Mouse (Mus musculus) limb, embryonic 14.5 days (tissue): ENCODE data around the gene Olfr549. TPM values are rescaled to one million over a fixed set of nuclear protein-coding genes. Genes with fewer than 3 reads are reported as not detected.

Experiments used
- ATAC-seq: fragments of 200-750 bp; cut with Nextera tagmentation; 2 replicates; pipeline ENCODE4 v1.8.0; 2017; ENCODE audit warnings: low read depth, moderate number of reproducible peaks, moderate TSS enrichment; ENCODE audit not compliant: low FRiP score
- DNase-seq: peaks from one replicate; pipeline ENCODE4 v3.0.0-alpha.2; 2015; ENCODE audit warnings: low spot score
- H3K27ac ChIP-seq: fragments of 300-500 bp; sonication (generic); replicated peaks from 2 replicates; pipeline ENCODE4 v1.5.1; 2014; ENCODE audit warnings: low read depth, mild to moderate bottlenecking, low read length, moderate library complexity, mixed read lengths
- H3K27me3 ChIP-seq: fragments of 300-500 bp; sonication (generic); 2 replicates; pipeline ENCODE4 v1.6.1; 2014; ENCODE audit warnings: low read length, mixed read lengths; ENCODE audit not compliant: control insufficient read depth, insufficient read depth
- H3K36me3 ChIP-seq: fragments of 300-500 bp; sonication (generic); 2 replicates; pipeline ENCODE4 v1.6.1; 2014; ENCODE audit warnings: mild to moderate bottlenecking, low read length, moderate library complexity, mixed read lengths; ENCODE audit not compliant: control insufficient read depth, insufficient read depth
- H3K4me1 ChIP-seq: fragments of 300-500 bp; sonication (generic); 2 replicates; pipeline ENCODE4 v1.6.1; 2014; ENCODE audit warnings: antibody characterized with exemption, low read length, mixed read lengths; ENCODE audit not compliant: control insufficient read depth, insufficient read depth
- H3K4me2 ChIP-seq: fragments of 300-500 bp; sonication (generic); replicated peaks from 2 replicates; pipeline ENCODE4 v1.6.1; 2014; ENCODE audit warnings: low read depth, mild to moderate bottlenecking, low read length, moderate library complexity; ENCODE audit not compliant: severe bottlenecking
- H3K4me3 ChIP-seq: fragments of 300-500 bp; sonication (generic); replicated peaks from 2 replicates; pipeline ENCODE4 v1.5.1; 2014; ENCODE audit warnings: low read length
- H3K9ac ChIP-seq: fragments of 300-500 bp; sonication (generic); 2 replicates; pipeline ENCODE4 v1.6.1; 2014; ENCODE audit warnings: mild to moderate bottlenecking, low read depth, low read length, moderate library complexity; ENCODE audit not compliant: severe bottlenecking
- H3K9me3 ChIP-seq: fragments of 300-500 bp; sonication (generic); 2 replicates; pipeline ENCODE4 v1.6.1; 2016; ENCODE audit warnings: low read length; ENCODE audit not compliant: control insufficient read depth
- POLR2A ChIP-seq: fragments of 200-500 bp; IDR thresholded peaks from 2 replicates; pipeline ENCODE4 v1.8.0; 2012; ENCODE audit warnings: inconsistent platforms, mild to moderate bottlenecking, moderate library complexity, borderline replicate concordance; ENCODE audit not compliant: insufficient read depth, insufficient read length; ENCODE audit errors: extremely low read depth
- WGBS: fragments of 180-500 bp; shearing (Covaris S2); extraction: QIAGEN DNeasy Blood & Tissue Kit; methylation state at CpG from one replicate; pipeline ENCODE4 v1.1.7; 2014; 5-methylcytosine and 5-hydroxymethylcytosine counted together
- polyA plus RNA-seq, 2 experiments: library from polyadenylated mRNA; depleted of rRNA in 1 of 2; stranded (reverse) in 1 of 2; unstranded in 1 of 2; fragments of >200 nt; fragmentation: Nextera tagmentation in 1 of 2; extraction: Ambion mirVana in 1 of 2; gene quantifications; 2 replicates each; pipeline versions ENCODE4 v1.2.1 to v1.2.3; 2012 to 2014

Olfr549 gene
- not detected in 2 replicates for polyA plus RNA-seq (2012; rRNA removed)
- polyA plus RNA-seq (2014; fragmentation: Nextera tagmentation; extraction: Ambion mirVana): not detected in 2 replicates

DNA sequence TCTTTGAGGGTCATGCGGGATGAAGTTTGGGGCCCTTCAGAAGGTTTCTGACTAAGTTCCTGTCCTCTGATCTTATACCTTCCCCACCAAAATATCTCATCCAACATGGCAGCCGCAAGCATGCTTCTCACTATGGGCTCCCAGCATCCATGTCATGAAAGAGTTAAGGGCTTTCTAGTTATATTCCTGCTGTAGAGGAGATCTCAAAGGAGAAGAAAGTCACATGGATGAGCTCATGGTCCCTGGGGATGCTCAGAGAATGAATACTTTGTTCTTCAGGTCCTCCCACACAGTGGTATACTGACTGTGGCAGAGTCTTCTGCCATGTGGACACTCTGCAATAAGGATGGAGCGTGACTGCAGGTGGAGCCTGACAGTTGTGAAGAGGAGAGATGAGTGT, at the start of gene Olfr549:
Gene Olfr549, plus strand, starts transcription at position 301 of the 400 bp plus-strand sequence.
- Histone ChIP-seq H3K4me1 (no peaks in the 10 kb centered on the region), H3K27me3 (no peaks in the 10 kb centered on the region), H3K4me3 (no peak within 1 kb of the TSS), H3K36me3 (no peaks in the 10 kb centered on the region), H3K9ac (no peak within 1 kb of the TSS), H3K27ac (no peak within 1 kb of the TSS), H3K9me3 (no peaks in the 10 kb centered on the region), H3K4me2 (no peak within 1 kb of the TSS)
- no peak for DNase-seq
- TF ChIP-seq POLR2A: no peak
- 91% methylated on average over 3 of the region's 3 CpGs for WGBS
- no peak for ATAC-seq

DNA sequence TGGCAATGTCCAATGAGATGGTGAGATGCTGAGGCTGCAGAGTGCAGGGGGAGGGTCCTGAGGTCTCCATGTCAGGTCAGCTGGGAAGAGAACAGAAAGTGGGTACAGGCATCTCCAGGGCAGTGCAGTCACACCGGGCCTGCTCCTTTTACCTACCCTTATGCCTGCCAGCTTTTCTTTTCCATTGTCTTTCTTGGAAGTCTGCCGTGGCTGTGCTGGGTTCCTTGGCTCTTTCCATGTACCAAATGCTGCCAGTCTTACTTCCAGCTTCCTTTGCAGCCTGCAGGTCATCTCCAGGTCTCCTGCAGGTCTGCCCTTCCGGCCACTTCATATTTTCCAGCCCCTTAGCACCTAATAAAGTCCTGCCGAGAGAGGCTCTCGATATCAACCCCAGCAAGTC, 47.7 kb upstream of the Olfr549 start:
- no peaks in the 10 kb centered on the region for H3K9me3 ChIP-seq
- H3K4me3 ChIP-seq: no peak overlapping the region
- H3K4me1 ChIP-seq: no peaks in the 10 kb centered on the region
- H3K27ac ChIP-seq: no peak overlapping the region
- DNase-seq: no peak
- ATAC-seq: no peak
- H3K27me3 ChIP-seq: no peaks in the 10 kb centered on the region
- TF ChIP-seq POLR2A: no peak
- 52% methylated on average over 5 of the region's 5 CpGs for WGBS
- H3K36me3 ChIP-seq: no peaks in the 10 kb centered on the region
- no peak overlapping the region for H3K4me2 ChIP-seq
- H3K9ac ChIP-seq: no peak overlapping the region

DNA sequence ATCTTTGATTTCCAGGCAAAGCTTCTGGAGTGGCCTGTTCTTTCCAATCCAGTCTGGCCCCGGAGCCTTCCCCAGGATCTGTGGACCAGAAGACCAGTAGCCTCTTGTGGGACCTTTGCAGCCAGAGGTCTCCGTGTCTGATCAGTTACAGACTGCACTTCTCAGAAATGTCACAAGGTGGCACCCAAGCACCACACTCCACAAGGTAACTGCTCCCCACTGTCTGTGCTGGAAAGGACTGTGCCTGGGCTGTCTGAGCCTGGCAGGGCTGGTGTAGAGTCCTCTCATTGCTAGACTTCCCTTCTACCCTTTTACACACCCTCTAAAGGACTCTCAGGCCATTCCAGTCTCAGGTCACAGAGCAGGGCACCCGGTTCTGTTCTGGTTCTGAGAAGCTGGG, 42.8 kb upstream of the Olfr549 start:
- WGBS: 32% methylated on average over 3 of the region's 3 CpGs
- Histone ChIP-seq H3K4me3 (no peak overlapping the region), H3K4me1 (no peaks in the 10 kb centered on the region), H3K27me3 (no peaks in the 10 kb centered on the region; the same call in 1 of the 2 replicates), H3K9me3 (no peaks in the 10 kb centered on the region), H3K4me2 (no peak overlapping the region), H3K36me3 (no peaks in the 10 kb centered on the region), H3K9ac (no peak overlapping the region), H3K27ac (no peak overlapping the region)
- DNase-seq (peak; percentile 61), ATAC-seq (peak; percentile 57)
- 0 out of 2 replicates have a peak, but pooled peaks have one; percentile 20 for TF ChIP-seq POLR2A

DNA sequence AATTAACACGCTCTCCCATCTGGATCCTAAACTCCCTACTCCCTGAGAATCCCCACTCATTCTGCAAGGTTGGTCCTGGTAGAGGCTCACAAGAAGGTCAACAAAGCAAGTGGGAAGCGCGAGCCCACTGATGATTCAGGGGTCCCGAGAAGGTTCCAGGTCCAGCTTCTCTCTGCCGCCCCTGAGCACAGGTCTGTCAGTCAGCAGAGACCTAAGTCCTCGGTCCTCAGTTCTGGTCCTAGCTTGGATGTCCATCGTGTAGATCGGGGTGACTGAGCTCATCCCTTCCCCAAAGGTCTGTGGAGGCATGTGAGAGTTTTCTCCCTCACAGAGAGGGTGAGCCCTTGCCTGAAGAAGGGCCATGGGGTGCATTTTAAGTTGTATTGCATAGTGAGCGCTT, 41.6 kb upstream of the Olfr549 start:
- no peaks in the 10 kb centered on the region for H3K36me3 ChIP-seq
- WGBS: 81% methylated on average over 9 of the region's 9 CpGs
- TF ChIP-seq POLR2A: no peak
- H3K4me1 ChIP-seq: no peaks in the 10 kb centered on the region
- no peak overlapping the region for H3K4me3 ChIP-seq
- H3K4me2 ChIP-seq: no peak overlapping the region
- ATAC-seq: no peak
- no peak for DNase-seq
- no peaks in the 10 kb centered on the region for H3K9me3 ChIP-seq
- no peaks in the 10 kb centered on the region; the same call in 1 of the 2 replicates for H3K27me3 ChIP-seq
- no peak overlapping the region for H3K27ac ChIP-seq
- H3K9ac ChIP-seq: no peak overlapping the region

DNA sequence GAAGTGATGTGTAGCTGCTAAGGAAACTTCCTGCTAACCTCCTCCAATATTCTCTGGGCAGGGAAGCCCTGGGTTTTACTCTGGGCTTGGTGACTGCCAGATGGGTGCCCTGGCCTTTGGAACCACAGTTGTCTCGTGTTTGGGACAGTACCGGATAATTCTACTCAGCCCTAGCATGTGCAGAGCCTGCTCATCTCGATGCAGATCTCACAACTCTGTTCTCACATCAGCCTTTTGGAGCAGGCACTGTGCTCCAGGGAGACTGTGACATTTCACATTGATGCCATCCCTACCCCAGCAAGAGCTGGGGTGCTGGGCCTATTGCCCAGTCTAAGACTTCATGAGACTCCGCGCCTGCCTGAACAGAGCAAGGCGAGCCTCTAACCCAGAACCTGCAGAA, 41.0 kb upstream of the Olfr549 start:
- Histone ChIP-seq H3K27me3 (no peaks in the 10 kb centered on the region; the same call in 1 of the 2 replicates), H3K9me3 (no peaks in the 10 kb centered on the region), H3K9ac (no peak overlapping the region), H3K4me3 (no peak overlapping the region), H3K4me1 (no peaks in the 10 kb centered on the region), H3K4me2 (no peak overlapping the region), H3K36me3 (no peaks in the 10 kb centered on the region), H3K27ac (no peak overlapping the region)
- no peak for DNase-seq
- no peak for ATAC-seq
- WGBS: 86% methylated on average over 6 of the region's 6 CpGs
- no peak for TF ChIP-seq POLR2A

DNA sequence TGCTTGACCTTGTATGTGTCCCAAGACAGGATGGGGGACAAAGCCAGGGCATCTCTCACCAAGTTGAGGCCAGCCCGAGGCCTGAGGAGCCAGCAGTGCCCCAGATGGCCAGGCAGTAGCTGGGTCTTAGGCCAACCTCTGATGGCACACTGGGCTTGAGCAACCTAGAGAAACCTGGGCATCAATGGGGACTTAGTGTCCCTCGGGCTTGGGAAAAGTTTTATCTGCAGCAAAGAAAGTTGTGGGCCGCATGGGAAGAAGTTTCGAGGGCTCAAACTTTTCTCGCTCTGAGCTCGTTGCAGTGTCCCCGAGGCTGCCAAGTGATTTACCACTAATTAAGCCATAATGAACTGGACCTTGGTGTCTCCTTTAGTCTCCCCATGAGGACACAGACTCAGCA, 39.9 kb upstream of the Olfr549 start:
- H3K36me3 ChIP-seq: no peaks in the 10 kb centered on the region
- H3K27me3 ChIP-seq: peaks cover 4% of the 10 kb centered on the region; the same call in 1 of the 2 replicates
- H3K4me1 ChIP-seq: no peaks in the 10 kb centered on the region
- H3K4me3 ChIP-seq: no peak overlapping the region
- 65% methylated on average over 7 of the region's 7 CpGs for WGBS
- H3K27ac ChIP-seq: no peak overlapping the region
- H3K9me3 ChIP-seq: no peaks in the 10 kb centered on the region
- no peak for TF ChIP-seq POLR2A
- H3K4me2 ChIP-seq: no peak overlapping the region
- ATAC-seq (no peak), DNase-seq (no peak)
- no peak overlapping the region for H3K9ac ChIP-seq
